Mouse (Mus musculus): ENCODE data around the gene Defb13.

DNA sequence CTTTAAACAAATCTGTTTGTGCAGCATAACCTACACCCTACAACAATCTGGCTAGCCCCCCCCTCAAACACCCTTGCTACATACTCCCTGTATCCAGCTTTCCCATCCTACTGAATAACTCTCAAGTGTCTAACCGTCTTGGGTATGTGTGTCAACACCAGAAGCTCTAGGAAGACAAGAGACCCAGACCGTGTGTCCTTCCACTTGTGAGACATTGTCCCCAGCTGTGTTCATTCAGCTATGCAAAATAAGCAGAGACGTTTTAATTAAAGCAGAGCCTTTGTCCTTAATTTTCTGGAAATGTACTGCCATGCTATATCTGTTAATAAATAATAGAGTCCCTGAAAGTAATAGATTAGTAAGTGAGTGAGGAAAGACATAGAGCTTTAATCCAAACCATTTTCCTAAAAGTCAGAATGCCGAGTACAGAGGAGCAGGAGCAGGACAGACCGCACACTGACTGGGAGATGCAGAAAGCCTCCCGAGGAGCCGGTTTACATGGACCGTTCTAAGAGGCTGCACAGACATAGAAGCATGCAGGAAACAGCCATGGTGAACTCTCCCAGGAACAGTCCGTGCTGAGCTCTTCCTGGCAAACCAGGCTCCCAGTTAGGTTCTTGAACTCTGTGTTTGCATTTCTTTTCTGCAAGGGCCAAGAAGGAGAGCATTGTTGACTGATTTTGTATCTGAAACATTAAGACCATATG, 902 bp downstream of the Defb13 start:
- TF ChIP-seq CTCF (IDR thresholded peaks at IDR 0.05) (no peak), EP300 (IDR thresholded peaks at IDR 0.05) (no peak)
